Mouse (Mus musculus): ENCODE data around the gene Agtrap. TPM values are rescaled to one million over a fixed set of nuclear protein-coding genes. Genes with fewer than 3 reads are reported as not detected.

Agtrap gene
- polyA plus RNA-seq, 1 experiment from 2014 or later: 10.4 TPM

DNA sequence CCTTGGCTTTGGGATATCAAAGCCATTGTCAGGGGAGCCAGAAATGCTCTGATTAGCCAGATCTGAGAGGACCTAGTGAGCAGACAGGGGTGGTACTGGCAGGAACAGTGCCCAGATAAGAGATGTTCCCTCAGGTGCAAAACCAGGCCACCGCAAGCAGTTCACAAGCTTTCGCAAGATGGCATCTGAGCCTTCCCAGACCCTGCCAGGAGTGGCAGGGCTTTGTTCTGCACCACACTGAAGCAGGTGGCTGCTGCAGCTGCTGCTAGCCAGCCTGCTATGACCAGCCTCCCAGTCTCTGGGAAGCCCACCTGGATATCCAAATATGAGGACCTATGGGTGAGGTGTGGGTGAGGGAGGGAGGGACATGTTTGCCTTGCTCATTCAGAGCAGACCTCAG is 10.1 kb upstream of the Agtrap start:
- TF ChIP-seq EP300 (IDR thresholded peaks at IDR 0.05; ENCODE audit: low read depth) (no peak), CTCF (IDR thresholded peaks at IDR 0.05; ENCODE audit: low read depth) (no peak)
- no peak for DNase-seq

DNA sequence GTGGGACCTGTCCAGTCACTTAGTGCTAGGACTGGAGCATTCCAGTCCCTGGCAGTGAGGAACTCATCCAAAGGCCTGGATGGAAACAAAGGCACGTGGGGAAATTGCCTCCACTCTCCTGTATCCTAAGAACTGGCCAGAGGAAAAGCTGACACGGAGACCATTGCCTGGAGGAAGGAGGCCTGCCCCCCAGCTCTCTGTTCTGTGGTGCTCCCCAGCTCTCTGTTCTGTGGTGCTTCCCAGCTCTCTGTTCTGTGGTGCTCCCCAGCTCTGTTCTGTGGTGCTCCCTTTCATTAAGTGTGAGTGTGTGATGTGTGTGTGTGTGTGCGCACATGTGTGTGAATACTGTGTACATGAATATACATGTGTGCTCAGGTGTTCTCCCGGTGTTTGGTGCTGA is 7.2 kb upstream of the Agtrap start:
- H3K27me3 ChIP-seq (ENCODE audit: insufficient read depth, low read length): no peaks in the 10 kb centered on the region
- no peaks in the 10 kb centered on the region for H3K4me1 ChIP-seq (ENCODE audit: insufficient read depth)
- H3K27ac ChIP-seq (ENCODE audit: low read depth): no peak overlapping the region
- no peak for TF ChIP-seq CTCF (IDR thresholded peaks at IDR 0.05; ENCODE audit: low read depth)
- no peak for TF ChIP-seq EP300 (IDR thresholded peaks at IDR 0.05; ENCODE audit: low read depth)
- no peaks in the 10 kb centered on the region for H3K9me3 ChIP-seq (ENCODE audit: low read length)
- no peak overlapping the region for H3K4me2 ChIP-seq (ENCODE audit: low read depth, low read length)
- no peak overlapping the region for H3K9ac ChIP-seq (replicated peaks)
- ATAC-seq (no peak), DNase-seq (no peak)
- 75% methylated on average over 4 of the region's 4 CpGs for WGBS (ENCODE audit: insufficient replicate concordance)
- H3K4me3 ChIP-seq (ENCODE audit: low read depth, low read length): no peak overlapping the region
- H3K36me3 ChIP-seq (replicated peaks; ENCODE audit: insufficient read depth, low read length): no peaks in the 10 kb centered on the region

More for the DNA sequence above, 10.1 kb upstream of the Agtrap start:
- Histone ChIP-seq H3K4me1 (ENCODE audit: insufficient read depth) (peaks cover 4% of the 10 kb centered on the region; the same call in 1 of the 2 replicates), H3K27me3 (ENCODE audit: insufficient read depth, low read length) (no peaks in the 10 kb centered on the region), H3K9me3 (ENCODE audit: low read length) (no peaks in the 10 kb centered on the region), H3K27ac (ENCODE audit: low read depth) (no peak overlapping the region), H3K4me3 (ENCODE audit: low read depth, low read length) (no peak overlapping the region), H3K4me2 (ENCODE audit: low read depth, low read length) (no peak overlapping the region), H3K9ac (replicated peaks) (no peak overlapping the region), H3K36me3 (replicated peaks; ENCODE audit: insufficient read depth, low read length) (no peaks in the 10 kb centered on the region)
- 86% methylated on average over 2 of the region's 2 CpGs for WGBS (ENCODE audit: insufficient replicate concordance)
- ATAC-seq: no peak

DNA sequence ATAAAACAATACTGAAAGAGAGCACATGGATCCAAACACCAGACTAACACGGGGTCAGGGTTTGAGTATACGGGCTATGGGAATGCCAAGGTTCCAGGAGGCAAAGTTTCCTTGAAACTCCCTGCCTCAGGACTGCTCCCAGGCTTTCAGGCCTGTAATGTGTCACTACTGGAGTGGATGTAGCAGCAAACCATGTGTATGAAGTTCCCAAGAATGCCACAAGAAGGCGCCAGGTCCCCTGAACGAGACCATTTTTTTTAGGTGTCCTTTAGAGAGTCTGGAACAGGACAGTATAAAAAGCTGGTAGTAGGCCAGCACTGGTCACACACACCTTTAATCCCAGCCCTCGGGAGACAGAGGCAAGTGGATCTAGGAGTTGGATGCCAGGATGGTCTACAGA is 6.3 kb upstream of the Agtrap start:
- no peak for ATAC-seq
- TF ChIP-seq CTCF (IDR thresholded peaks at IDR 0.05; ENCODE audit: low read depth): peak; percentile 24
- TF ChIP-seq EP300 (IDR thresholded peaks at IDR 0.05; ENCODE audit: low read depth): no peak
- WGBS (ENCODE audit: insufficient replicate concordance): 84% methylated on average over 5 of the region's 5 CpGs
- Histone ChIP-seq H3K36me3 (replicated peaks; ENCODE audit: insufficient read depth, low read length) (no peaks in the 10 kb centered on the region), H3K4me1 (ENCODE audit: insufficient read depth) (no peaks in the 10 kb centered on the region), H3K27ac (ENCODE audit: low read depth) (no peak overlapping the region), H3K9ac (replicated peaks) (no peak overlapping the region), H3K4me3 (ENCODE audit: low read depth, low read length) (no peak overlapping the region), H3K27me3 (ENCODE audit: insufficient read depth, low read length) (no peaks in the 10 kb centered on the region), H3K9me3 (ENCODE audit: low read length) (no peaks in the 10 kb centered on the region), H3K4me2 (ENCODE audit: low read depth, low read length) (no peak overlapping the region)
- no peak for DNase-seq

DNA sequence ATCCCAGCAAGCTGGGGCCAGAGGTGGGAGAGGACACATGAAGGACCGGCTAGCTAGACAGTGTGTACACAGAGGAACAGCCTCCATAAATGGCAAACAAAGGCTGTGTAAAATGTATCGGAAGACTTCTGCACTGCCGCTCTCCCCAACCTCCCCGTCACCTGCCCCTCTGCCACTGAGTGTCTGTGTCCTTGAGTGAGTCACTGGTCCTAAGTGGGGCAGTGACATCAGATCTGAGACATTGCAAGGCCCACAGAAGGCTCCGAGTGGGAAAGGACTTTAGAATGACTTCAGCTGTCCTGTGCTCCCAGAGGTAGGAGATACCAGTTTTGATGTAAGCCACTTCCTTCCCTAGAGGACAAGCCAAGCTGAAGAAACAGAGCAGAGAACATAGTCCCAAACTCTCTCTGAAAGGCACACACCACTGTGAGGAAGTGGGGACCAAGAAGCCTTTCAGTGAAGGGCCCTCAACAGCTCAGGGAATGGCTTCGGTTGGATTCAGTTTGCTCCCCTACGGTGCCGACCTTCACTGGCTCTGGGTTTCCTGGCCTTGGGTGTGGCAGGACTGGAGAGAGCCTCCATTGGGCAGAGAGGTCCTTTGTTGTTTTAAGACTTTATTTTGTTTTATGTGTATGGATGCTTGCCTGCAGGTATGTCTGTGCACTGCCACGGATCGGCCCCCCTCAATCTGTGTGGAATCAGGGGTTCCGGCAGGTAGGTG is 4.9 kb upstream of the Agtrap start:
- no peak for ATAC-seq
- DNase-seq: no peak
- no peaks in the 10 kb centered on the region; the same call in 1 of the 2 replicates for H3K4me1 ChIP-seq (ENCODE audit: insufficient read depth)
- no peak overlapping the region for H3K9ac ChIP-seq (replicated peaks)
- H3K36me3 ChIP-seq (replicated peaks; ENCODE audit: insufficient read depth, low read length): no peaks in the 10 kb centered on the region
- no peaks in the 10 kb centered on the region for H3K9me3 ChIP-seq (ENCODE audit: low read length)
- H3K27me3 ChIP-seq (ENCODE audit: insufficient read depth, low read length): no peaks in the 10 kb centered on the region
- 73% methylated on average over 11 of the region's 11 CpGs for whole genome bisulfite sequencing (ENCODE audit: insufficient replicate concordance)
- no peak overlapping the region for H3K4me3 ChIP-seq (ENCODE audit: low read depth, low read length)
- no peak overlapping the region for H3K4me2 ChIP-seq (ENCODE audit: low read depth, low read length)
- no peak overlapping the region for H3K27ac ChIP-seq (ENCODE audit: low read depth)
- TF ChIP-seq EP300 (IDR thresholded peaks at IDR 0.05; ENCODE audit: low read depth) (no peak), CTCF (IDR thresholded peaks at IDR 0.05; ENCODE audit: low read depth) (no peak)

DNA sequence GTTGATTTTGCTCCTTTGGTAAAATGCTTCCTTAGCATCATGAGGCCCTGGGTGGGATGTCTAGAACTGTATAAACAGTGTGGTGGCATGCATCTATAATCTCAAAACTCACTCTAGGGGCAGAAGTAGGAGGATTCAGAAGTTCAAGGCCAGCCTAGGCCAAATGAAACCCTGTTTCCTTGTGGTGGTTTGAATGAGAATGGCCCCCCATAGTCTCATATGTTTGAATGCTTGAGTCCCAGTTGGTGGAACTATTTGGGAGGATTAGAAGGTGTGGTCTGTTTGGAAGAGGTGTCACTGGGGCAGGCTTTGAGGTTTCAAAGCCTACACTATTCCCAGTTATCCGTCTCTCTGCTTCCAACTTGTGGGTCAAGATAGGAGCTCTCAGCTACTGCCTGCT is 3.4 kb upstream of the Agtrap start:
- DNase-seq (no peak), ATAC-seq (no peak)
- WGBS (ENCODE audit: insufficient replicate concordance): 90% methylated on average over 1 of the region's 1 CpGs
- Histone ChIP-seq H3K4me2 (ENCODE audit: low read depth, low read length) (no peak overlapping the region), H3K27ac (ENCODE audit: low read depth) (no peak overlapping the region), H3K4me1 (ENCODE audit: insufficient read depth) (peaks cover 10% of the 10 kb centered on the region), H3K9ac (replicated peaks) (no peak overlapping the region), H3K36me3 (replicated peaks; ENCODE audit: insufficient read depth, low read length) (no peaks in the 10 kb centered on the region), H3K9me3 (ENCODE audit: low read length) (no peaks in the 10 kb centered on the region), H3K27me3 (ENCODE audit: insufficient read depth, low read length) (no peaks in the 10 kb centered on the region), H3K4me3 (ENCODE audit: low read depth, low read length) (no peak overlapping the region)
- TF ChIP-seq CTCF (IDR thresholded peaks at IDR 0.05; ENCODE audit: low read depth) (no peak), EP300 (IDR thresholded peaks at IDR 0.05; ENCODE audit: low read depth) (no peak)

DNA sequence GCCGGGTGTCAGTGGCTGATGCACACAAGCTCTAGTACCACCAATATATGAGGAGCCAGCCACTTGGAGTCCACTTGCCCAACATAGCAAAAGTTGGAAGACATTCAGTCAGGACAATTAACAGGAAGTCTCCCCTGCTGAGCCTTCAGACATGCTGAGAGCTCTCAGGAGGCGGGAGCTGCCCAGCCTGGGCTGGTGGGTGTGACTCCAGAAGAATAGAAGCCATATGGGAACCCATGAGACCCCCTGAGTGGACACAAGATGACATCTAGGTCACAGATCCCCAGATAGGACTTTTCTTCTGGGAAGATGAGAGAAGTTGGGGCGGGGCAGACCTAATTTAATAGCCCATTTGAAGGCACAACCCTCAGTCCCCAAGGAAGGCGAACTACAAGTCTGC is 1.3 kb upstream of the Agtrap start:
- H3K27ac ChIP-seq (ENCODE audit: low read depth): no peak overlapping the region
- H3K36me3 ChIP-seq (replicated peaks; ENCODE audit: insufficient read depth, low read length): no peaks in the 10 kb centered on the region
- DNase-seq (no peak), ATAC-seq (no peak)
- no peak overlapping the region for H3K4me2 ChIP-seq (ENCODE audit: low read depth, low read length)
- TF ChIP-seq CTCF (IDR thresholded peaks at IDR 0.05; ENCODE audit: low read depth) (no peak), EP300 (IDR thresholded peaks at IDR 0.05; ENCODE audit: low read depth) (no peak)
- no peak overlapping the region for H3K4me3 ChIP-seq (ENCODE audit: low read depth, low read length)
- H3K27me3 ChIP-seq (ENCODE audit: insufficient read depth, low read length): no peaks in the 10 kb centered on the region
- WGBS (ENCODE audit: insufficient replicate concordance): 86% methylated on average over 4 of the region's 4 CpGs
- peaks cover 28% of the 10 kb centered on the region for H3K4me1 ChIP-seq (ENCODE audit: insufficient read depth)
- H3K9me3 ChIP-seq (ENCODE audit: low read length): no peaks in the 10 kb centered on the region
- H3K9ac ChIP-seq (replicated peaks): no peak overlapping the region
